Mouse (Mus musculus): ENCODE data around the gene Stxbp5. TPM values are rescaled to one million over a fixed set of nuclear protein-coding genes. Genes with fewer than 3 reads are reported as not detected.

Gene Stxbp5
- polyA plus RNA-seq, 1 experiment from 2014 or later, result 7.9 TPM

DNA sequence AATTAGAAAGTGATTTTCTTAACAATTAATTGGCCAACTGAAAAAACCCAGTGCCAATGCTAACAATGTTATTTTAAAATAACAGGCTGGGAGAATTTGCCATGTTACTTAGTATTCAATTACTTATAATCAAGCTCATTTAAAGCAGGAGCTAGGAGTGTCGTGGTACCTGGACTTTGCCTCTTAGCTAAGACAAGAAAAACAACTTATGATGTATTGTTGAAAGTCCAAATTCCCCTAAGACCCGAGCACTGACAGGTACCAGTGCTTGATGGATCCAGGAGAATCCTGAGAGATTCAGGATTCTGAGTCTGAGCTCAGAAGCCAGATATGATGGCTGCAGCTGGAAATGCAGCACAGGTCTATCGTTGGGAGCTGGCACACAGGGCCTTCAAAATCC lies 71.1 kb downstream of the Stxbp5 start:
- H3K9me3 ChIP-seq (ENCODE audit: control insufficient read depth, low read length), result no peaks in the 10 kb centered on the region
- no peak overlapping the region for H3K4me2 ChIP-seq (ENCODE audit: low read length)
- H3K9ac ChIP-seq (ENCODE audit: low read depth, low read length), result no peak overlapping the region
- 89% methylated on average over 3 of the region's 3 CpGs for WGBS
- no peaks in the 10 kb centered on the region for H3K4me1 ChIP-seq (ENCODE audit: control insufficient read depth, insufficient read depth, low read depth, low read length)
- H3K27ac ChIP-seq (ENCODE audit: low read depth, low read length), result no peak overlapping the region
- no peaks in the 10 kb centered on the region; the same call in 1 of the 2 replicates for H3K36me3 ChIP-seq (ENCODE audit: control insufficient read depth, insufficient read depth, low read length)
- no peak for ATAC-seq
- H3K27me3 ChIP-seq (replicated peaks; ENCODE audit: control insufficient read depth, insufficient read depth, low read length), result no peaks in the 10 kb centered on the region
- no peak overlapping the region for H3K4me3 ChIP-seq (ENCODE audit: low read length)

DNA sequence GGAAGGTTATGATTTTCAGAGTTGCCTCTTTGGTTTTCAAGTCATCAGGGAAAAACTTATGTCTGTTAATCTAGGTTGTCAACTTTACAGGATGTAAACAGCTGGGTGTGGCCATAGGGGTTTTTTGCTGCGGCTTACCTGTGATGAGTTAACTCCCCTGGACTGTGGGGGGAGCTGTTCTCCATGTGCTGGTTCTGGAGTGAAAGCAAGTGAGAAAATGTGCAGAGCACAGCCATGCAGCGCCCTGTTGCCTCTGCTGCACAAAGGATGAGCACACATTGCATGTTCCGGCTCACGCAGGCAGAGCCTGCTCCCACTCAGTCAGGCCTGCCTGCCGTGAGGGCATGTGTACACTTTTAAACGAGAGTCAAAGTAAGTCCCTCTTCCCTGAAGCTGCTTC lies 79.6 kb downstream of the Stxbp5 start:
- no peaks in the 10 kb centered on the region for H3K9me3 ChIP-seq (ENCODE audit: control insufficient read depth, low read length)
- H3K4me2 ChIP-seq (ENCODE audit: low read length), result no peak overlapping the region
- no peaks in the 10 kb centered on the region for H3K27me3 ChIP-seq (replicated peaks; ENCODE audit: control insufficient read depth, insufficient read depth, low read length)
- H3K27ac ChIP-seq (ENCODE audit: low read depth, low read length), result no peak overlapping the region
- no peak overlapping the region for H3K4me3 ChIP-seq (ENCODE audit: low read length)
- no peak overlapping the region for H3K9ac ChIP-seq (ENCODE audit: low read depth, low read length)
- H3K36me3 ChIP-seq (ENCODE audit: control insufficient read depth, insufficient read depth, low read length), result peaks cover 2% of the 10 kb centered on the region; the same call in 1 of the 2 replicates
- no peaks in the 10 kb centered on the region for H3K4me1 ChIP-seq (ENCODE audit: control insufficient read depth, insufficient read depth, low read depth, low read length)
- WGBS, result 69% methylated on average over 6 of the region's 6 CpGs
- ATAC-seq, result no peak

DNA sequence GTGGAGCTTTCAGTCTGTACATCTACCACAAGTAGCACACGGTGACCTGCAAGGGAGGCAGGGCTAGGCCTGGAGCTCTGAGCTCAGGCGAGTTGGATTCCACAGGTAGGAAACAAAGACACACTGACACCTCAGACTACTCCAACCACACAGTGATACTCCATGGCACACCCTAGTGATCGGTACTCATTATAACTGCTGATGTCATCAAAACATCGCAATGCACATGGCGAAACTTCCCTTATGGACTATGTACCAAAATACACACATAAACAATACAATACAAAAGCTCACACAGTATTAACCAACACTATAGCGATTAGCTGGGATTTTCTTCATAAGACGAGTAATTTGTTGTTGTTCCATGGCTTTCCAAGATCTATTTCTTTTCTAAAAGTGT lies 82.3 kb downstream of the Stxbp5 start:
- no peaks in the 10 kb centered on the region for H3K9me3 ChIP-seq (ENCODE audit: control insufficient read depth, low read length)
- WGBS, result 95% methylated on average over 7 of the region's 7 CpGs

DNA sequence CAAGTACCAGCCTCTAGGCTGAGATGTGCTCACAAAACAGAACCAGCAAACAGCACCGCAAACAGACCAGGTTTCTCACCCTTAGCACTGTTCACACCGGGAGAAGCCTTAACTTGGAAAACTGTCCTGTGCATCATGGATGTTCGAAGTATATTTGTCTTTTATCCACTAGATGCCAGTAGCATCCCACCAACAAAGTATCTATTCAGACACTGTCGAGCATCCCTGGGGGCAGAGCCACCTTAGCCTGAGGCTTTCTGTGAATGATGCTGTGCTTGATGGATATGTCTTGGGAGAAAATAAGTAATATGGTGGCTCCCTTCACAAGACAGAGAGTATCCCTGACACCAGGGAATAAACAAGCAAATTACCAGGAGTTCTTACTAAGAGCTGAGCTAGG lies 87.0 kb downstream of the Stxbp5 start:
- Histone ChIP-seq H3K27me3 (replicated peaks; ENCODE audit: control insufficient read depth, insufficient read depth, low read length) (no peaks in the 10 kb centered on the region), H3K27ac (ENCODE audit: low read depth, low read length) (no peak overlapping the region), H3K4me3 (ENCODE audit: low read length) (no peak overlapping the region), H3K9me3 (ENCODE audit: control insufficient read depth, low read length) (no peaks in the 10 kb centered on the region), H3K4me2 (ENCODE audit: low read length) (no peak overlapping the region), H3K4me1 (ENCODE audit: control insufficient read depth, insufficient read depth, low read depth, low read length) (no peaks in the 10 kb centered on the region), H3K36me3 (ENCODE audit: control insufficient read depth, insufficient read depth, low read length) (0 out of 2 replicates have a peak, but pooled peaks cover 2% of the 10 kb centered on the region), H3K9ac (ENCODE audit: low read depth, low read length) (no peak overlapping the region)
- WGBS, result 70% methylated on average over 4 of the region's 4 CpGs
- ATAC-seq, result peak; percentile 91

More for the DNA sequence above, 82.3 kb downstream of the Stxbp5 start:
- ATAC-seq, result no peak
- Histone ChIP-seq H3K4me1 (ENCODE audit: control insufficient read depth, insufficient read depth, low read depth, low read length) (no peaks in the 10 kb centered on the region), H3K36me3 (ENCODE audit: control insufficient read depth, insufficient read depth, low read length) (0 out of 2 replicates have a peak, but pooled peaks cover 2% of the 10 kb centered on the region), H3K4me3 (ENCODE audit: low read length) (no peak overlapping the region), H3K9ac (ENCODE audit: low read depth, low read length) (no peak overlapping the region), H3K27ac (ENCODE audit: low read depth, low read length) (no peak overlapping the region), H3K27me3 (replicated peaks; ENCODE audit: control insufficient read depth, insufficient read depth, low read length) (no peaks in the 10 kb centered on the region), H3K4me2 (ENCODE audit: low read length) (no peak overlapping the region)

DNA sequence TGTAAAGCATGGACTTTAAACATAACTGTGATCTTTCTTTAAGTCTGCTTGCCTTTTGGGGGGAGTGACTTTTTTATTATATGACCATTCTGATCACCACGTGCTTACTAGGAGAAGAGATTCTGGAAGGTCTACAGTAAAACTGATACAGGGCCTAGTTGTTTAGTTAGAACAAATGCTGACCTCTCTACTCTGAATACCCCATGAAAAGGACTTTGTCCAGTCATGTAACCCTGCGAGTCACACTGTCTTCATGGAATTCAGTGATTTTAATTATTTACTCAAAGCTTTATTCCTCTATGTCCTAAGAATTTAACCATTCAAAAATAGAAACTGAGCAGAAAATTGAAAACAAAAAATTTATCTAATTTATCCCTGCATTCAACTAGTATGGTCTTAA lies 93.3 kb downstream of the Stxbp5 start:
- Histone ChIP-seq H3K9ac (ENCODE audit: low read depth, low read length) (no peak overlapping the region), H3K27ac (ENCODE audit: low read depth, low read length) (no peak overlapping the region), H3K4me2 (ENCODE audit: low read length) (no peak overlapping the region), H3K36me3 (ENCODE audit: control insufficient read depth, insufficient read depth, low read length) (peaks cover 4% of the 10 kb centered on the region), H3K27me3 (replicated peaks; ENCODE audit: control insufficient read depth, insufficient read depth, low read length) (no peaks in the 10 kb centered on the region), H3K4me3 (ENCODE audit: low read length) (no peak overlapping the region), H3K4me1 (ENCODE audit: control insufficient read depth, insufficient read depth, low read depth, low read length) (no peaks in the 10 kb centered on the region), H3K9me3 (ENCODE audit: control insufficient read depth, low read length) (no peaks in the 10 kb centered on the region)
- no peak for ATAC-seq
- WGBS, result 88% methylated on average over 2 of the region's 2 CpGs

DNA sequence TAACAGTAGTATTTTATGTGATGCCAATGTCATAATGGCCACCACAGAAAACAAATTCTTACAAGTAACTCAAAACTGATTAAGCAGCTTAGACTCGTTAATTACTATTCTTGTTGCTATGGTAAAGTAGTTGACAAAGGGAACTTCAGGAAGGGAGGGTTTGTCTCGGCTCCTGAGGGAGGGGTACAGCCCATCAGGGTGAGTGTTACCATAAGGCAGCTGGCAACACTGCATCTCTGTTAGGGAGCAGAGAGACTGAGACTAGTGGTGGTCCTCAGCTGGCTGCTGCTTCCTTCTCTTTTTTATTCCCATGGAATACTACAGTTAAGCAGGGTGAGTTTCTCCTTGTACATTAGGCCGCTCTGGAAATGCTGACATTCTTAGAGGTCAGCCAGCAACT lies 95.5 kb downstream of the Stxbp5 start:
- Histone ChIP-seq H3K9ac (ENCODE audit: low read depth, low read length) (no peak overlapping the region), H3K4me3 (ENCODE audit: low read length) (no peak overlapping the region), H3K4me1 (ENCODE audit: control insufficient read depth, insufficient read depth, low read depth, low read length) (no peaks in the 10 kb centered on the region), H3K36me3 (ENCODE audit: control insufficient read depth, insufficient read depth, low read length) (peaks cover 4% of the 10 kb centered on the region), H3K27ac (ENCODE audit: low read depth, low read length) (no peak overlapping the region), H3K27me3 (replicated peaks; ENCODE audit: control insufficient read depth, insufficient read depth, low read length) (no peaks in the 10 kb centered on the region), H3K4me2 (ENCODE audit: low read length) (no peak overlapping the region), H3K9me3 (ENCODE audit: control insufficient read depth, low read length) (no peaks in the 10 kb centered on the region)
- 43% methylated on average over 3 of the region's 3 CpGs for WGBS
- ATAC-seq, result no peak

DNA sequence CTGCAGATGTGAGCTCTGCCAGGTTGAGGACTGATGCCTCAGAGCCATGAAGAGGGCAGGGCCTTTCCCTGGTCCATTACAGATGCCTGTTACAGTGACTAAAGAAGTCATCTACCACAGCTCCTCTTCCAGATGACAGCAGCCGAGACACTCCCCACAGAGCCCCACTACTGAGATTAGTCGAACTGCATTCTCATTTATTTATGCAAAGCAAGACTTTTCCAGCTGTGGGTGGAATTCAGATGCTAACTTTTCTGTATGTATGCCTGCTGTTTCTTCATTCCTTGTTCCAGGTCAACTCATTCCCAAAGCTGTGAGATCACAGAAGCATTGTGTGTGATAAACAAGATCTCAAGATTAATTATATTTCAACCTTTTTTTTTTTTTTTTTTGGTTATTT lies 97.8 kb downstream of the Stxbp5 start:
- no peak overlapping the region for H3K4me2 ChIP-seq (ENCODE audit: low read length)
- no peaks in the 10 kb centered on the region for H3K9me3 ChIP-seq (ENCODE audit: control insufficient read depth, low read length)
- H3K4me3 ChIP-seq (ENCODE audit: low read length), result no peak overlapping the region
- H3K9ac ChIP-seq (ENCODE audit: low read depth, low read length), result no peak overlapping the region
- peaks cover 4% of the 10 kb centered on the region for H3K36me3 ChIP-seq (ENCODE audit: control insufficient read depth, insufficient read depth, low read length)
- no peak overlapping the region for H3K27ac ChIP-seq (ENCODE audit: low read depth, low read length)
- no peaks in the 10 kb centered on the region for H3K4me1 ChIP-seq (ENCODE audit: control insufficient read depth, insufficient read depth, low read depth, low read length)
- WGBS, result 24% methylated on average over 2 of the region's 2 CpGs
- no peaks in the 10 kb centered on the region for H3K27me3 ChIP-seq (replicated peaks; ENCODE audit: control insufficient read depth, insufficient read depth, low read length)
- ATAC-seq, result no peak

DNA sequence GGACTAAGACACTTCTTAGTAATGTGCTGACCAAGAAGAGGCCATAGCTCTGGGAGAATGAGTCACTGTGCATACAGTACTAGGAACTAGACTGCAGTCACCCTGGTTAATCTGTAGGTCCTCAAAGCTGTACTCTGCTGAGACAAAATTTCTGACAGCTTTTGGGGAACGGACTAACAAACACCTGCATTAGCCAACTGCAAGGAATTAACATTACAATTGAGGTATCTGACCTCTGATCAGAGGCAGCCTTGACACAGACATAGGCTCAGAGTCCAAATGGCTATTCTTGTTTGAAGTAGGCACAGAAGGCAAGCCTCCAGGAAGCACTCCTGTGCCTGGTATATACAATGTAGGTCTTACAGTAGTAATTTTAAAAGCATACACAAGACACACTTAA lies 99.3 kb downstream of the Stxbp5 start:
- no peaks in the 10 kb centered on the region for H3K27me3 ChIP-seq (replicated peaks; ENCODE audit: control insufficient read depth, insufficient read depth, low read length)
- no peak overlapping the region for H3K4me2 ChIP-seq (ENCODE audit: low read length)
- H3K9me3 ChIP-seq (ENCODE audit: control insufficient read depth, low read length), result no peaks in the 10 kb centered on the region
- H3K27ac ChIP-seq (ENCODE audit: low read depth, low read length), result no peak overlapping the region
- no peak overlapping the region for H3K9ac ChIP-seq (ENCODE audit: low read depth, low read length)
- 53% methylated on average over 1 of the region's 1 CpGs for WGBS
- H3K36me3 ChIP-seq (ENCODE audit: control insufficient read depth, insufficient read depth, low read length), result peaks cover 10% of the 10 kb centered on the region
- ATAC-seq, result no peak
- H3K4me3 ChIP-seq (ENCODE audit: low read length), result no peak overlapping the region
- H3K4me1 ChIP-seq (ENCODE audit: control insufficient read depth, insufficient read depth, low read depth, low read length), result no peaks in the 10 kb centered on the region

DNA sequence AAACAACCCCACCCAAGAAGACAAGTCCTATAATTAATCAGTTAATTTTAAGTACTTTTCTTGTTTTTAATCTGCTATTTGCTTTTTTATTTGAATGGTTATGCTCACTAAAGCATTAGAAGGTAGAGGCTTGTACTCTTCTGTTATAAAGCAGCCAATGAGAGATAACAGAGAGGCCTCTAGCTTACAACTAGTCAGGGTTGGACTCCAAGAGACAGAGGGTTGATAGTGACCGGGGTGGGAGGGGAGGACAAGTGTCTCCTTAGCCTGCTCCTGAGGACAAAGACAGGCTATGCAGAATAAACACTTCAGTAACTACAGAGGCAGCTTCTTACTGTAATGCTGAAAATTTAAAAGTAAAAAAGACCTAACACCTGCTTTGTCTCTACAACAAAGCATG lies 101.8 kb downstream of the Stxbp5 start:
- no peak overlapping the region for H3K4me2 ChIP-seq (ENCODE audit: low read length)
- peaks cover 12% of the 10 kb centered on the region for H3K36me3 ChIP-seq (ENCODE audit: control insufficient read depth, insufficient read depth, low read length)
- ATAC-seq, result no peak
- no peaks in the 10 kb centered on the region for H3K9me3 ChIP-seq (ENCODE audit: control insufficient read depth, low read length)
- no peak overlapping the region for H3K4me3 ChIP-seq (ENCODE audit: low read length)
- H3K27me3 ChIP-seq (replicated peaks; ENCODE audit: control insufficient read depth, insufficient read depth, low read length), result no peaks in the 10 kb centered on the region
- H3K9ac ChIP-seq (ENCODE audit: low read depth, low read length), result no peak overlapping the region
- no peak overlapping the region for H3K27ac ChIP-seq (ENCODE audit: low read depth, low read length)
- 100% methylated on average over 1 of the region's 1 CpGs for WGBS
- no peaks in the 10 kb centered on the region for H3K4me1 ChIP-seq (ENCODE audit: control insufficient read depth, insufficient read depth, low read depth, low read length)

DNA sequence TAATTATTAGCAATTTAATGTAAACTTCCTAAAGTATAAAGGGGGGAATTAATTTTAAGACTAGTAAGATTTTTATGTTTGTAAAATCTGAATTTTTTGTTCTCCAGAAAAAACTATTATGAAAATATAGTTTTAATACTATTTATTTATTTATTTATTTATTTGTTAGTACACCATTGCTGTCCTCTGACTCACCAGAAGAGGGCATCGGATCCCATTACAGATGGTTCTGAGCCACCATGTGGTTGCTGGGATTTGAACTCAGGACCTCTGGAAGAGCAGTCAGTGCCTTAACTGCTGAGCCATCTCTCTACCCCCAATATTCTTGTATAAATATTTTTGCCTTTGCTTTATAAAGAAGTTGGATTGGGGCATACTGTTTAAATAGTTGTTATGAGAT lies 104.5 kb downstream of the Stxbp5 start:
- H3K27ac ChIP-seq (ENCODE audit: low read depth, low read length), result no peak overlapping the region
- no peaks in the 10 kb centered on the region for H3K4me1 ChIP-seq (ENCODE audit: control insufficient read depth, insufficient read depth, low read depth, low read length)
- no peak overlapping the region for H3K9ac ChIP-seq (ENCODE audit: low read depth, low read length)
- H3K4me3 ChIP-seq (ENCODE audit: low read length), result no peak overlapping the region
- no peak for ATAC-seq
- peaks cover 12% of the 10 kb centered on the region for H3K36me3 ChIP-seq (ENCODE audit: control insufficient read depth, insufficient read depth, low read length)
- WGBS, result 100% methylated on average over 1 of the region's 1 CpGs
- H3K27me3 ChIP-seq (replicated peaks; ENCODE audit: control insufficient read depth, insufficient read depth, low read length), result no peaks in the 10 kb centered on the region
- no peaks in the 10 kb centered on the region for H3K9me3 ChIP-seq (ENCODE audit: control insufficient read depth, low read length)
- H3K4me2 ChIP-seq (ENCODE audit: low read length), result no peak overlapping the region

All from hindbrain, embryonic 16.5 days (tissue).